Mouse (Mus musculus) heart, embryonic 12.5 days (tissue): ENCODE data around the gene Ubac2. TPM values are rescaled to one million over a fixed set of nuclear protein-coding genes. Genes with fewer than 3 reads are reported as not detected.

Experiments used
- ATAC-seq: fragments of 200-750 bp; cut with Nextera tagmentation; 2 replicates; pipeline ENCODE4 v1.8.0; 2017; ENCODE audit warnings: moderate TSS enrichment, moderate library complexity; ENCODE audit not compliant: insufficient number of reproducible peaks, low FRiP score
- H3K27ac ChIP-seq: fragments of 300-500 bp; sonication (generic); 2 replicates; pipeline ENCODE4 v1.5.1; 2016; ENCODE audit warnings: mild to moderate bottlenecking, moderate library complexity; ENCODE audit not compliant: poor library complexity, severe bottlenecking
- H3K27me3 ChIP-seq: fragments of 300-500 bp; sonication (generic); replicated peaks from 2 replicates; pipeline ENCODE4 v1.6.1; 2016; ENCODE audit warnings: mild to moderate bottlenecking, moderate library complexity
- H3K36me3 ChIP-seq: fragments of 300-500 bp; sonication (generic); 2 replicates; pipeline ENCODE4 v1.6.1; 2016; ENCODE audit warnings: mild to moderate bottlenecking, moderate library complexity
- H3K4me1 ChIP-seq: fragments of 300-500 bp; sonication (generic); replicated peaks from 2 replicates; pipeline ENCODE4 v1.6.1; 2016; ENCODE audit warnings: mild to moderate bottlenecking
- H3K4me2 ChIP-seq: fragments of 300-500 bp; sonication (generic); 2 replicates; pipeline ENCODE4 v1.6.1; 2016; ENCODE audit warnings: mild to moderate bottlenecking, moderate library complexity
- H3K4me3 ChIP-seq: fragments of 300-500 bp; sonication (generic); 2 replicates; pipeline ENCODE4 v1.5.1; 2016; ENCODE audit warnings: mild to moderate bottlenecking
- H3K9ac ChIP-seq: fragments of 300-500 bp; sonication (generic); 2 replicates; pipeline ENCODE4 v1.6.1; 2016; ENCODE audit warnings: mild to moderate bottlenecking, moderate library complexity
- H3K9me3 ChIP-seq: fragments of 300-500 bp; sonication (generic); replicated peaks from 2 replicates; pipeline ENCODE4 v1.6.1; 2016; ENCODE audit warnings: mild to moderate bottlenecking, moderate library complexity
- WGBS: fragments of 180-500 bp; shearing (Covaris S2); methylation state at CpG from one replicate; pipeline ENCODE4 v1.1.7; 2016; 5-methylcytosine and 5-hydroxymethylcytosine counted together
- polyA plus RNA-seq: library from polyadenylated mRNA; unstranded; fragments of >200 nt; fragmentation: Nextera tagmentation; extraction: Ambion mirVana; gene quantifications from 2 replicates; pipeline ENCODE4 v1.2.1, GENCODE M21; 2016

The Ubac2 gene
- polyA plus RNA-seq, 1 experiment from 2014 or later, result 56.9 TPM

DNA sequence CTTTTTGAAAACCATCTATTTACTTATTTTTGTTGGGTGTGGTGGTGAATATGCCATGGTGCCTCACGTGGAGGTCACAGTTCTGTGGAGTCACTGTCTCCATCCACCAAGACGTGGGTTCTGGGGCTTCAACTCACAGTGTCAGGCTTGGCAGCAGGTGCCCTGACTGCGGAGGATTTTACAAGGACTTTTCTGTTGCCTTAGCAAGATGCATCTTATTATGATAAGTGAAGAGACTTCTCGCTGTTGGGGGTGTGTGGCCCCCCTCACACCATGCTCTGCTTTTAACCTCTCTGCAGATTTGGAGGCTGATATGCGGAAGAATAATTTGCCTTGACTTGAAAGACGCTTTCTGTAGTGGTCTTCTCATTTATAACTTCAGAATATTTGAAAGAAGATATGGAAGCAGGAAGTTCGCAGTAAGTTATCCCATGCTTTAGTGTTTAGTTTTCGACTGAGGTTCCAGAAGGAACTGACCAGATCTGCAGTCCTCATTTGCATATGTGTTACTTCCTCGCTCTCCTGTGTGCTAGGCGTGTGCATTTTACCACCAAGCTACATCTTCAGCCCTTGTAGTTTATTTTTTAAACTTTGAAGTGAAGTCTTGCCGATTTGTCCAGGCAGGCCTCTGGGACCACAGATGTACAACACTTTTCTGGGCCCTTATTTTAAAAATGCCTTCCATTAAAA lies 28.7 kb downstream of the Ubac2 start:
- Histone ChIP-seq H3K27me3 (no peaks in the 10 kb centered on the region), H3K36me3 (peaks cover 50% of the 10 kb centered on the region)
- WGBS, result 83% methylated on average over 11 of the region's 11 CpGs

DNA sequence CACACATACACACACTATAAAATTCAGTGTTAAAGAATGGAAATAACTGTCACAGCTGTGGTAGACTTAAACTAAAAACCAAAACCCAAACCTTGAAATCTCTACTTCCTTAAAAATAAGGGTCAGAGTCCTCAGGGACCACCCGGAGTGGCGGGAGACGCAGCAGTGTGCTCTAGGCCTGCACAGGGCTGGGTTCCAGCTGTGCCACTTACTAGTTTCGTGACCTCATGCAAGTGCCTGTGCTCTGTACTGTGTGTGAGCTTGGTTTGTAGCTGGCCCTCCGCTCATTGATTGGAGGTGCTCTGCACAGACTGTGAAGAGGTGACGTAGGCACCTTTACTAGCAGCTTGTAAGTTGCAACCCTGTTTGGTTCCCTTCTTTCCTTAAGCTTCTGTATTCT lies 31.4 kb downstream of the Ubac2 start:
- Histone ChIP-seq H3K4me1 (peaks cover 14% of the 10 kb centered on the region), H3K36me3 (peaks cover 58% of the 10 kb centered on the region), H3K27me3 (no peaks in the 10 kb centered on the region), H3K9ac (no peak overlapping the region), H3K27ac (no peak overlapping the region), H3K4me2 (no peak overlapping the region), H3K4me3 (no peak overlapping the region), H3K9me3 (no peaks in the 10 kb centered on the region)
- WGBS, result 91% methylated on average over 6 of the region's 6 CpGs
- no peak for ATAC-seq

More for the DNA sequence above, 28.7 kb downstream of the Ubac2 start:
- no peak for ATAC-seq
- H3K9me3 ChIP-seq, result no peaks in the 10 kb centered on the region
- H3K4me2 ChIP-seq, result no peak overlapping the region
- H3K27ac ChIP-seq, result no peak overlapping the region
- no peak overlapping the region for H3K4me3 ChIP-seq
- H3K9ac ChIP-seq, result no peak overlapping the region
- peaks cover 30% of the 10 kb centered on the region for H3K4me1 ChIP-seq

DNA sequence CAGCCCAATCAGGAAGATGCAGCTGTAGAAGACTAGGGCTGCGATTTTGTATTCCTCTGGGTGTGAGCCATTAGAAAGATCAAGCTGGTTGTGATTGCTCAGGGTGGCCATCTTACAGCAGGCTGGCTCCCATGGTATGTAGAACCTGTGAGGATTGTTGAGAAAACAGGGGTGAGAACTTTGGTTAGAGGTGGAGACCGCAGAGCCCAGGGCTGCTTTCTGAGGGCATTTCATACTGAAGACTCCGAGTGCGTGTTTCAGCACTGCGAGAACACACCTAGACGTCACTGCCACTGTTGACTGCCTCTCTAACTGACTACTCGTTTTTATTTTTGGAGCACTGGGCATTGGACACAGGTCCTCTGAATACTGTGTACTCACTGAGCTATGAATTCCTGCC lies 34.1 kb downstream of the Ubac2 start:
- WGBS, result 85% methylated on average over 7 of the region's 7 CpGs
- H3K36me3 ChIP-seq, result peaks cover 62% of the 10 kb centered on the region
- H3K9me3 ChIP-seq, result no peaks in the 10 kb centered on the region

DNA sequence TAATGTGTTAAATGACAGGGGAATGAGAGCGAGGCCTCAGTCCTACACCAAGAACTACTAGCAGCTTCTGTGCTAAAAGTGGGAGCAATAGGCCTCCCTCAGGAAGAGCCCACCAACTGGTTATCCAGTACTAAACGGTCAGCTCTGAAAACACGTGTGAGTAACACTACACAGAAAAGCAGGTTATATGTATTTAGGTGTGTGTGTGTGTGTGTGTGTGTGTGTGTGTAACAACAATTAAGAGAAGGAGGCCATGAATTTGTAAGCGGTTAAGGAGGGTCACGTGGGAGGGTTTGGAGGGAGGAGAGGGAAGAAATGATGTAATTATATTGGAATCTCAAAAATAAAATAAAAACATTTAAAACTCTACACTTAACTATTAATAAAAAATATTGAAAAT lies 36.7 kb downstream of the Ubac2 start:
- Histone ChIP-seq H3K36me3 (peaks cover 50% of the 10 kb centered on the region), H3K4me2 (no peak overlapping the region), H3K9ac (no peak overlapping the region), H3K27ac (no peak overlapping the region), H3K27me3 (no peaks in the 10 kb centered on the region), H3K4me3 (no peak overlapping the region), H3K4me1 (peaks cover 10% of the 10 kb centered on the region), H3K9me3 (no peaks in the 10 kb centered on the region)
- no peak for ATAC-seq
- 84% methylated on average over 5 of the region's 5 CpGs for WGBS

More for the DNA sequence above, 34.1 kb downstream of the Ubac2 start:
- no peak for ATAC-seq
- Histone ChIP-seq H3K27ac (no peak overlapping the region), H3K27me3 (no peaks in the 10 kb centered on the region), H3K4me3 (no peak overlapping the region), H3K4me2 (no peak overlapping the region), H3K4me1 (0 out of 2 replicates have a peak, but pooled peaks cover 7% of the 10 kb centered on the region), H3K9ac (no peak overlapping the region)

DNA sequence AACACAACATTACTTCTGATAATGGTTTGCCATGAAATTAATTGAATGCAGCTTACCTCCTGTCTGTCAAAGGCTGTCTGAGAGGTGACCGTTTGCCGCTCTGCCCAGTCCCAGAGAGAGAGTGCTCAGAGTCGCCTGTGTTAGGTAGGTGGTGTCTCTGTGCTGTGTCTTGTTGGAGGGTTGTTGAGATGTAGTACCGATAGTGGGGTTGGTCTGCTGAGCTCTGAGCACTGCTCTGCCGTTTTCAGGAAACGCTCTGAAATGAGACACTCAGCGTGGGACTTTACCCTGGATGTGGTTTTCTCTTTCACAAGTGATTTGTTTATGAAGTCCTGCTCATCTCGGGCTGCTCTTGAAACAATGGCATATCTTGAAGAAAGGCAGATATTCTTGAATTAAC lies 37.2 kb downstream of the Ubac2 start, which contains the start of gene Gpr18:
Gene Gpr18 (minus strand): TSS at position 161 of the 400 bp plus-strand sequence.
- H3K36me3 ChIP-seq, result peaks cover 45% of the 10 kb centered on the region
- H3K4me1 ChIP-seq, result peaks cover 15% of the 10 kb centered on the region
- no peaks in the 10 kb centered on the region for H3K9me3 ChIP-seq
- ATAC-seq, result no peak
- no peak within 1 kb of the TSS for H3K4me3 ChIP-seq
- no peak within 1 kb of the TSS for H3K9ac ChIP-seq
- WGBS, result 66% methylated on average over 8 of the region's 8 CpGs
- no peaks in the 10 kb centered on the region for H3K27me3 ChIP-seq
- no peak within 1 kb of the TSS for H3K27ac ChIP-seq
- H3K4me2 ChIP-seq, result no peak within 1 kb of the TSS

DNA sequence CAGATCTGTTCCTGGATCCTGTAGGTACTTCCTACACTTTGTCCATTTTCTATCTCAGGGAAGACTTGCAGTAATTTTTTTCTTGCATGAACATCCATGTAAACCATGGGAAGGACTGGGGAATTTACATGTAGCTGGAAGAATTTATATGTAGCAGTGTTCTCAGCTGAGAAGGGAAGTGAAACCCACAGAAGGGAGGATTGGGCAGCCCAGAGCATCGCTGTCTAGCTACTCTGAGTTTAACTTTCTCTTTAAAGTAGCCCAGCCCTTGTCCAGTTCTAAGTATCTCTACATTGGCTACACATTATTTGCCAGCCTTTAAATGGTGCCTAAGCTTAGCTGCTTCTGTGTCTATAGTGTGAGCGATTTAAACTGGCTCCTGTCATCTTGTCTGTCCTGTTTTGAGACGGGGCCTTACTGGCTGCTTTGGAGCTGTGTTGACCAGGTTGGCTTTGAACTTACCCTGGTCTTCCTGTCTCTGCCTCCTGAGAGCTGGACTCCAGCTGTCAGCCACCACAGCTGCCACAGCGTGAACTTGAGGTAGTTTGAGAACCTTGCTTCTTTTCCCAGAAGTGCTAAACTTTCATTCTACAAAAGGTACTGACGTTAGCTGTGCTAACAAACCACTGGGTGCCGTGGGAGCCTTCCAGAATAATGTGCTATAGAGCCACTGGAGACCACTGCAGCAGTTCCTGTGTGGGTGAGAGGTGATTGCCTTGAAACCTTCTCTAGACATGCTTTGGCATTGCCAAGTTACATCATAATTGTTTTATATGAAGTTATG lies 38.1 kb downstream of the Ubac2 start:
- H3K27ac ChIP-seq, result no peak overlapping the region
- peaks cover 40% of the 10 kb centered on the region for H3K36me3 ChIP-seq
- peaks cover 24% of the 10 kb centered on the region for H3K4me1 ChIP-seq
- H3K27me3 ChIP-seq, result no peaks in the 10 kb centered on the region
- no peak overlapping the region for H3K4me2 ChIP-seq
- no peaks in the 10 kb centered on the region for H3K9me3 ChIP-seq
- no peak overlapping the region for H3K9ac ChIP-seq
- 82% methylated on average over 6 of the region's 6 CpGs for WGBS
- no peak overlapping the region for H3K4me3 ChIP-seq
- ATAC-seq, result no peak

DNA sequence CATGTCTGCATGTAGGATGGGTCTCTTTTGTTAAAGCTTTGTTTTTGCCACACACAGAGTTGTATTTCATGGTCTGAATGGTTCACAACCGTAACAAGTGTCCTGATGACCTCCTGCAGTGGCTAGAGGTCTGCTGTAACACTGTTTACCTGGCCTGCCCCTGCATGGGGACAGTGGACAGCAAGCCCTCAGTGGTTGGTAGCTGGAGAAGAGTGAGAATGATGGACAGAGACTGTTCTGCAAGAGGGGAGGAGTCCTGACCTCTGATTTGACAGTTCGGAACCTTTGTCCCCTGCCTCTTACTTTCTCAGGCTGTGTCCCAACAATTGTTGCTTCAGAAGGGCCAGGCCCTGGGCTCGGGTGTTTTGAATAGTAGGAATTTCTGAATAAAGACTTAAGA lies 39.8 kb downstream of the Ubac2 start:
- Histone ChIP-seq H3K4me2 (no peak overlapping the region), H3K36me3 (peaks cover 26% of the 10 kb centered on the region), H3K27ac (no peak overlapping the region), H3K9me3 (no peaks in the 10 kb centered on the region), H3K9ac (no peak overlapping the region), H3K4me3 (no peak overlapping the region), H3K27me3 (no peaks in the 10 kb centered on the region), H3K4me1 (peaks cover 25% of the 10 kb centered on the region)
- 78% methylated on average over 3 of the region's 3 CpGs for WGBS
- no peak for ATAC-seq

DNA sequence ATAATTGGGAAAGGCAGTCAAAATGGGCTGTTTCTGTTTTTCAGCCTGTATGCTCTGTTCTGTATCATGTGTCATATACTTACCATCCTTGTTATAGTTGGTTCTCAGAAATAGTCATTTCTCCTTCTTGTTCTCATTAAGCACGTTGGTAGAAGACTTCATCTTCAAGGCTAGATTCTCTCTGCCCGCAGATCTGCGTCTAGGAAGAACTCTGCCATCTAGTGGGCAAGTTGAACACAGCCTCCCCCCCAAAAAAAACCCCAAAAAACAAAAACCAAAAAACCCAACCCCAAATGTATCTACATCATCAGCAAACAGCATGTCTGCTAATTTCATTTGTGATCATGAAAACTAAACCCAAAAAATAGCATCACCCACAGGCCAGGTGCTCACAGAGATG lies 41.3 kb downstream of the Ubac2 start:
- Histone ChIP-seq H3K4me3 (no peak overlapping the region), H3K4me2 (no peak overlapping the region)
- 27% methylated on average over 3 of the region's 3 CpGs for WGBS

DNA sequence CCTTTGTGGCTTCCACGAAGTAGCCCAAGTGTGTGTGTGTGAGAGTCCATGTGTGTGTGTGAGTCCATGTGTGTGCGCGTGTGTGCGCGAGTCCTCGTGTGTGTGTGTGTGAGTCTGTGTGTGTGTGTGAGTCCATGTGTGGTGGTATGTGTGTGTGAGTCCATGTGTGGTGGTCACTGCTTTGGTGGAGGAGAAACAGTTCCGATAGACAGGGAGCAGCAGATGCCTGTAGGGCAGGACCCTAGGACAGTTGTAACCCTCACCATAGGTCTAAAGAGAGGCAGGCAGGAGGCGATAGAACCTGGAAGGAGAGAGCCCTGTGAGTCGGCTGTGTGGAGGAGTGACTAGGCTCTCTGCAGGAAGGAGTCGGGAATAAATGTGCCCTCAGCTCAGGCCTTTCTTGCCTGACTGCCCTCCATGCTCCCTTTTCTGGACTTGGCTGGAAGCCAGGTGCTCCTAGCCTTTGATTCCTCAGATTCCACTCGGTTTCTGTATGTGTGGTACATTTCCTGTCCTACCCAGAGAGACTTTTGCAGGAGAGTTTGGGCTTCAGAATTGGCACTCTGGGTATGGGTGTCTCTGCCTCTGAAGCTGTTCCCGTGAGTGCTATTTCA lies 42.2 kb downstream of the Ubac2 start:
- Histone ChIP-seq H3K4me3 (no peak overlapping the region), H3K27me3 (no peaks in the 10 kb centered on the region), H3K9me3 (no peaks in the 10 kb centered on the region), H3K4me2 (no peak overlapping the region), H3K9ac (0 out of 2 replicates have a peak overlapping the region, but pooled peaks have one; percentile 5), H3K4me1 (peaks cover 30% of the 10 kb centered on the region), H3K36me3 (peaks cover 24% of the 10 kb centered on the region), H3K27ac (peak overlapping the region; percentile 26; the same call in 1 of the 2 replicates)
- peak; percentile 15; the same call in 1 of the 2 replicates for ATAC-seq
- 67% methylated on average over 12 of the region's 12 CpGs for whole genome bisulfite sequencing

More for the DNA sequence above, 41.3 kb downstream of the Ubac2 start:
- no peak overlapping the region for H3K27ac ChIP-seq
- no peaks in the 10 kb centered on the region for H3K27me3 ChIP-seq
- H3K9me3 ChIP-seq, result no peaks in the 10 kb centered on the region
- ATAC-seq, result no peak
- peaks cover 26% of the 10 kb centered on the region for H3K36me3 ChIP-seq
- no peak overlapping the region for H3K9ac ChIP-seq
- H3K4me1 ChIP-seq, result peaks cover 30% of the 10 kb centered on the region

DNA sequence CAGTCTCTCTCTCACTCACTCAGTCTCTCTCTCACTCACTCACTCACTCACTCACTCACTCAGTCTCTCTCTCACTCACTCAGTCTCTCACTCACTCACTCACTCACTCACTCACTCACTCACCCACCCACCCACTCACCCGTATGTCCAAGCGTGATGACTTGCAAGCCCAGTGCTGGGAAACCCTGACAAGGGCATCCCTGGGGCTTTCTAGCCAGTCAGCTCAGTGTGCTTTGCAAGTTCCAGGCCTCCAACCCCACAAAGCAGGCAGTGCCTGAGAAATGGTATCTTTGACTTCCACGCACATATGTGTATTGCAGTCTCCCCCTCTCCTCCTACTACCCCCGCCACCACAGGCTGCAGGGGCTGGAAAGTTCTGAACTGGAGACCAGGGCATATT lies 43.6 kb downstream of the Ubac2 start:
- H3K4me1 ChIP-seq, result peaks cover 30% of the 10 kb centered on the region

DNA sequence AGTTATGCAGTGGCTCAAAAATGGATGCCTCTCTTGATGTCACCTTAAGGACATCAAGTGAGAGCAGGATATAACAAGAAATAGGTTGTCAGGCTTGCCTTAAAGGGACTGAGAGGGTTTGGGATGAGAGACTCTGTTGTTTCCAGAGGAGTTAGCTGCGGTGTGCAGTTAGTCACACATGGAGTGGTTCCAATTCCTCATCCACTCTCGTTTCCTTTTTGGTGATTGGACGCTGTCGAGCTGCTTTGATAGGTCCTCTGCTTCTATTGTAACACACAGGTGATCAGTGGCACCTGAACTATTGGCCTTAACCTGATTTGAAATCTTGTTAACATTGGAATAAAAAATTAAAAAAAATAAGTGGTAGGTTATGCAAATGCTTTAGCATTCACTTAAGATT lies 44.3 kb downstream of the Ubac2 start:
- WGBS, result 73% methylated on average over 4 of the region's 4 CpGs
- no peak overlapping the region for H3K27ac ChIP-seq
- H3K4me3 ChIP-seq, result no peak overlapping the region

More for the DNA sequence above, 43.6 kb downstream of the Ubac2 start:
- ATAC-seq, result no peak
- 87% methylated on average over 4 of the region's 4 CpGs for WGBS
- Histone ChIP-seq H3K27ac (no peak overlapping the region), H3K27me3 (no peaks in the 10 kb centered on the region), H3K4me3 (no peak overlapping the region), H3K4me2 (no peak overlapping the region), H3K9me3 (no peaks in the 10 kb centered on the region), H3K36me3 (peaks cover 12% of the 10 kb centered on the region), H3K9ac (no peak overlapping the region)

More for the DNA sequence above, 44.3 kb downstream of the Ubac2 start:
- no peak for ATAC-seq
- H3K4me1 ChIP-seq, result peaks cover 30% of the 10 kb centered on the region
- no peaks in the 10 kb centered on the region for H3K9me3 ChIP-seq
- H3K27me3 ChIP-seq, result no peaks in the 10 kb centered on the region
- no peak overlapping the region for H3K9ac ChIP-seq
- no peak overlapping the region for H3K4me2 ChIP-seq
- H3K36me3 ChIP-seq, result peaks cover 5% of the 10 kb centered on the region; the same call in 1 of the 2 replicates
